Mouse (Mus musculus): Measurements from ENCODE around the gene Nans.

GRCm38 (mm10) chr4:46452481-46452850 is 36.6 kb upstream of the Nans start:
- TF ChIP-seq HCFC1 (IDR thresholded peaks at IDR 0.05; ENCODE audit: borderline replicate concordance, insufficient read depth, low read length): no peak
- no peak for TF ChIP-seq CHD2 (IDR thresholded peaks at IDR 0.05; ENCODE audit: low read depth, low read length)
- TF ChIP-seq ZC3H11A (IDR thresholded peaks at IDR 0.05; ENCODE audit: borderline replicate concordance, low read depth, low read length): no peak
- no peak for TF ChIP-seq MAFK (IDR thresholded peaks at IDR 0.05; ENCODE audit: insufficient read depth, low read depth, low read length)
- no peak for TF ChIP-seq ZNF384 (IDR thresholded peaks at IDR 0.05; ENCODE audit: low read depth, low read length)

All from ES-E14 (cell line).